Mouse (Mus musculus): ENCODE data around the gene Oas1g. TPM values are rescaled to one million over a fixed set of nuclear protein-coding genes. Genes with fewer than 3 reads are reported as not detected.
"Not testable (repeated sequence)": the region's sequence is repeated elsewhere in the genome, so short reads cannot be mapped to it uniquely, and the experiment has no call there.

Oas1g gene
- polyA plus RNA-seq (2015; fragmentation: Nextera tagmentation; extraction: Ambion mirVana), result 0.46 and 0.58 TPM in 2 replicates

DNA sequence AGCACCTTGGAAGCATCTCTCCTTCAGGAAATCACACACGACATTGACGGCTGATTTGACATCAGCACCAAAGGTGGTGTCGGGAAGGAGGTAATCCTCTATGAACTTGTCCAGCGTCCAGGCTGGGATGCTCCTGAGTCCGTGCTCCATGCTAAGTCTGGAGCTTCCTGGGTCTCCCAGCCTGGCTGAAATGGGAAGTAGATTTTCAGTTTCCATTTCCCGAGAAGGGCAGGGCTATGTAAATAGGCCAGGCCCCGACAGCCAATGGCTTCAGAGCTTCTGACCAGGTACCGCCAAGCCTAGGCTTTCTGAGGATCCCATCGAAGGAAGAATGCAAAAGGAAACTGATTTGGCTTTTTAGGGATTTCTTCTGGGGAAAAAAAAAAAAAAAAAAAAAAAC lies at the start of gene Oas1g:
Gene Oas1g, minus strand, starts transcription at position 201 of the 400 bp plus-strand sequence.
- H3K36me3 ChIP-seq (ENCODE audit: insufficient read depth, low read length); H3K9ac ChIP-seq (replicated peaks; ENCODE audit: low read length); H3K4me3 ChIP-seq (ENCODE audit: low read length); H3K4me1 ChIP-seq (ENCODE audit: insufficient read depth, low read length); ATAC-seq (ENCODE audit: low FRiP score, low TSS enrichment); H3K9me3 ChIP-seq (ENCODE audit: low read length); H3K27ac ChIP-seq (ENCODE audit: low read length); H3K4me2 ChIP-seq (replicated peaks; ENCODE audit: low read depth, low read length); H3K27me3 ChIP-seq (ENCODE audit: insufficient read depth, low read length): not testable (repeated sequence)
- 15% methylated on average over 5 of the region's 9 CpGs for WGBS

DNA sequence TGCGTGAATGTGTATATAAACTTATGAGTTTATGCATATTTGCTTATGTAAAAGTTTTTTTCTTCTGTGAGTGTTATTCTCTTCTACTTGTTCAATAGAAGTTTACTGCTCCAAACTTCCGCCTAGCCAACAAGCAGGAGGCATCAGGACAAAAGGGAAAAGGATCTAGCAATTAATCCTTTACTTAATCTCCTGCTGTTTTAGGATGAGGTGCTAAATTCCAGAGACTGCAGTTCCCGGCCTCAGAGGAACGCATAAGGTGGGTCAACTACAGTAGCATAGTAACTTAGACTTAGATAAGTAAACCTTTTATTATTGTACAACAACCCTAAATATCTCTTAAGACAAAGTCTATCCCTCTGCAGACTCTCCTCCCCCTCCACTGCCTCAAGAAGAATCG lies 46.6 kb upstream of the Oas1g start:
- no peaks in the 10 kb centered on the region for H3K9me3 ChIP-seq (ENCODE audit: low read length)
- H3K27me3 ChIP-seq (ENCODE audit: insufficient read depth, low read length), result no peaks in the 10 kb centered on the region
- no peaks in the 10 kb centered on the region for H3K4me1 ChIP-seq (ENCODE audit: insufficient read depth, low read length)
- no peak overlapping the region for H3K9ac ChIP-seq (replicated peaks; ENCODE audit: low read length)
- no peaks in the 10 kb centered on the region for H3K36me3 ChIP-seq (ENCODE audit: insufficient read depth, low read length)
- no peak overlapping the region for H3K4me3 ChIP-seq (ENCODE audit: low read length)
- ATAC-seq (ENCODE audit: low FRiP score, low TSS enrichment), result no peak
- no peak overlapping the region for H3K27ac ChIP-seq (ENCODE audit: low read length)
- no peak overlapping the region for H3K4me2 ChIP-seq (replicated peaks; ENCODE audit: low read depth, low read length)
- WGBS, result 19% methylated on average over 4 of the region's 5 CpGs

DNA sequence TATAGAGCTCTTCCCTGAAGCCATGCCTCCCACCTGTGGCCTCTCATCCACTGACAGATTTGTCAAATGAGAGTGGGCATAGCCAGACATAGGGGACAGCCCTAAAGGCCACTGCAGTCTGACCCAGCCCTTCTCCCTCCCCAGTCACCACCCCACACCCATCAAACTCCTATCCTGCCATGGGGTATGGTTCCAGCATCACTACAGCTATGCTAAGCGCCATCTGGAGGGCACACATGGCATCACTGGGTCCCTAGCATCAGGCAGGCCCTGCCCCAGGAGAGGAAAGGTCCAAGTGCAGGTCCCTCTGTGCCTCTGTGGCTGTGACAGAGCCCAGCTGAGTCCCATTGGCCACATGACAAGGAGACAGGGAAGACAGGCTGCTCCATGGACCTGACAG lies 39.6 kb upstream of the Oas1g start:
- WGBS, result 13% methylated on average over 1 of the region's 1 CpGs
- no peak overlapping the region for H3K4me3 ChIP-seq (ENCODE audit: low read length)
- H3K27me3 ChIP-seq (ENCODE audit: insufficient read depth, low read length), result no peaks in the 10 kb centered on the region
- no peak overlapping the region for H3K4me2 ChIP-seq (replicated peaks; ENCODE audit: low read depth, low read length)
- H3K4me1 ChIP-seq (ENCODE audit: insufficient read depth, low read length), result no peaks in the 10 kb centered on the region
- no peaks in the 10 kb centered on the region for H3K36me3 ChIP-seq (ENCODE audit: insufficient read depth, low read length)
- H3K27ac ChIP-seq (ENCODE audit: low read length), result no peak overlapping the region
- H3K9me3 ChIP-seq (ENCODE audit: low read length), result no peaks in the 10 kb centered on the region
- no peak overlapping the region for H3K9ac ChIP-seq (replicated peaks; ENCODE audit: low read length)
- ATAC-seq (ENCODE audit: low FRiP score, low TSS enrichment), result no peak

DNA sequence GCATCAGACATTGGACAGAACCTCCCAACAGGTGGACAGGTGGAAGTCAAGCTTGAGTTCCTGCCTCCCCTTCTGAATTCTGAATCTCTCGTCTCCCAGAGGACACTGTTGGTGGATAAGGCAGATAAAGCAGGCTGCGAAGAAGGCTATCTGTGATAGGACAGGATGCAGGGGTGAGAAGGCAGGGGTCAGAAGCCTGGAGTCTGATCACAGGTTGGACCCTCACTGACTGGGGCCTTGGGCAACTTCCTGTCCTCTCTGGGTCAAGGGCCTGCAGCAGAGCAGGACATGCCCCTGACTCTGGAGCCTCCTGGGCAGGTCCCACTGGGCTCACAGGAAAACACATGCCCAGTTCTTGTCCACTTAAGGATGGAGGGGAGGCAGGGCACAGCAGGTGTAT lies 38.9 kb upstream of the Oas1g start:
- not testable (repeated sequence) for H3K27me3 ChIP-seq (ENCODE audit: insufficient read depth, low read length); H3K4me1 ChIP-seq (ENCODE audit: insufficient read depth, low read length); ATAC-seq (ENCODE audit: low FRiP score, low TSS enrichment); H3K9ac ChIP-seq (replicated peaks; ENCODE audit: low read length); H3K36me3 ChIP-seq (ENCODE audit: insufficient read depth, low read length); H3K9me3 ChIP-seq (ENCODE audit: low read length); H3K27ac ChIP-seq (ENCODE audit: low read length); H3K4me2 ChIP-seq (replicated peaks; ENCODE audit: low read depth, low read length); H3K4me3 ChIP-seq (ENCODE audit: low read length)
- 58% methylated on average over 2 of the region's 2 CpGs for WGBS

DNA sequence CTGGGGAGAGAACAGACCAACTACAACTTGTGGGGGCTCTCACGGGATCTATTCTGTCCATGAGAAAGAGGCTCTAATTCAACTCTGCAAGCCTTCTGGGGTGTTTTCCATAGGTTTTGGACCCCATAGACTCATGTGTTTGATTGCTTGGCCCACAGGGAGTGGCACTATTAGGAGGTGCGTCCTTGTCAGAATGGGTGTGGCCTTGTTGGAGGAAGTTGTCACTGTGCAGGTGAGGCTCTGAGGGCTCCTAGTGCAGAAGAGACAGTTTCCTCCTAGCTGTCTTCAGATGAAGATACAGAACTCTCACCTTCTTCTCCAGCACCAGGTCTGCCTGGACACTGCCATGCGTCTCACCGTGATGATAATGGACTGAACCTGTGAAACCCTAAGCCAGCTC lies 37.1 kb upstream of the Oas1g start:
- H3K27ac ChIP-seq (ENCODE audit: low read length); H3K4me1 ChIP-seq (ENCODE audit: insufficient read depth, low read length); H3K4me3 ChIP-seq (ENCODE audit: low read length); H3K4me2 ChIP-seq (replicated peaks; ENCODE audit: low read depth, low read length); H3K9ac ChIP-seq (replicated peaks; ENCODE audit: low read length); ATAC-seq (ENCODE audit: low FRiP score, low TSS enrichment); H3K36me3 ChIP-seq (ENCODE audit: insufficient read depth, low read length); H3K9me3 ChIP-seq (ENCODE audit: low read length); H3K27me3 ChIP-seq (ENCODE audit: insufficient read depth, low read length): not testable (repeated sequence)
- 66% methylated on average over 4 of the region's 4 CpGs for WGBS

DNA sequence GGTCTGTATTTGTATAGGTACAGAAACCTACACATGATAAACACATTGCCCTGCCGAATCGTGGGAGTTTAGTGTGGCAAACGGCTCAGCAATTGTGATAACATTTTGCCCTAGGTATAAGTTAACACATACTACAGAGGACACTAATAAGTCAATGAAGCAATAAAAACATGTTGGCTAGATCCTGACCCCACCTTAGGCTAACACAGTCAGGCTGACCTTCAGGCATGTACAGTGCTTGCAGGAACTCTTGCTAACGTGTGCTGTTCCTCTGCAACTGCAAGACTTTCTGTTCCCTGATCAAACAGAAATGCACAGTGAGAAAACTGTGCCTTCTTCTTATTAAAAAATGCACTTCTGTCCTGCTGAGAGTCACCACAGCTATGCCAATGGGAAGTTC lies 36.6 kb upstream of the Oas1g start:
- no peak overlapping the region for H3K9ac ChIP-seq (replicated peaks; ENCODE audit: low read length)
- H3K4me1 ChIP-seq (ENCODE audit: insufficient read depth, low read length), result no peaks in the 10 kb centered on the region
- WGBS, result 56% methylated on average over 4 of the region's 4 CpGs
- no peak overlapping the region for H3K4me3 ChIP-seq (ENCODE audit: low read length)
- no peaks in the 10 kb centered on the region for H3K9me3 ChIP-seq (ENCODE audit: low read length)
- no peak for ATAC-seq (ENCODE audit: low FRiP score, low TSS enrichment)
- no peak overlapping the region for H3K4me2 ChIP-seq (replicated peaks; ENCODE audit: low read depth, low read length)
- H3K27me3 ChIP-seq (ENCODE audit: insufficient read depth, low read length), result no peaks in the 10 kb centered on the region
- no peaks in the 10 kb centered on the region for H3K36me3 ChIP-seq (ENCODE audit: insufficient read depth, low read length)
- no peak overlapping the region for H3K27ac ChIP-seq (ENCODE audit: low read length)

DNA sequence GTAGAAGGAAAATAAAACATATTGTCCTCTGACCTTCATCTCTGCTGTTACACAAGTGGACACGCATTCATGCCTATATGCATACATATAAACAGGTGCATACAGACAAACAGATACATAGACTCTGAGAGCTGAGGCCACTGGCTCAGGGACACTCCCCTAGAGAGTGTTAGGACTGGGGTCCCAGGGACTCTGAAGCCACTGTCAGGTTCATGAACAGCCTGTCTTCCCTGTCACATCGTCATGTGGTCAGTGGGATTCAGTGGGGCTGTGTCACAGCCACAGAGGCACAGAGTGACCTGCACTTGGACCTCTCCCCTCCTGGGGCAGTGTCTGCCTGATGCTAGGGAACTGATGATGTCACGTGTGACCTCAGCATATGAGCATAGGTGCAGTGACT lies 32.9 kb upstream of the Oas1g start:
- H3K36me3 ChIP-seq (ENCODE audit: insufficient read depth, low read length), result no peaks in the 10 kb centered on the region
- ATAC-seq (ENCODE audit: low FRiP score, low TSS enrichment), result no peak
- H3K27ac ChIP-seq (ENCODE audit: low read length), result no peak overlapping the region
- no peak overlapping the region for H3K9ac ChIP-seq (replicated peaks; ENCODE audit: low read length)
- no peaks in the 10 kb centered on the region for H3K27me3 ChIP-seq (ENCODE audit: insufficient read depth, low read length)
- H3K4me1 ChIP-seq (ENCODE audit: insufficient read depth, low read length), result no peaks in the 10 kb centered on the region
- H3K4me3 ChIP-seq (ENCODE audit: low read length), result no peak overlapping the region
- 83% methylated on average over 3 of the region's 3 CpGs for WGBS
- no peak overlapping the region for H3K4me2 ChIP-seq (replicated peaks; ENCODE audit: low read depth, low read length)
- H3K9me3 ChIP-seq (ENCODE audit: low read length), result no peaks in the 10 kb centered on the region

DNA sequence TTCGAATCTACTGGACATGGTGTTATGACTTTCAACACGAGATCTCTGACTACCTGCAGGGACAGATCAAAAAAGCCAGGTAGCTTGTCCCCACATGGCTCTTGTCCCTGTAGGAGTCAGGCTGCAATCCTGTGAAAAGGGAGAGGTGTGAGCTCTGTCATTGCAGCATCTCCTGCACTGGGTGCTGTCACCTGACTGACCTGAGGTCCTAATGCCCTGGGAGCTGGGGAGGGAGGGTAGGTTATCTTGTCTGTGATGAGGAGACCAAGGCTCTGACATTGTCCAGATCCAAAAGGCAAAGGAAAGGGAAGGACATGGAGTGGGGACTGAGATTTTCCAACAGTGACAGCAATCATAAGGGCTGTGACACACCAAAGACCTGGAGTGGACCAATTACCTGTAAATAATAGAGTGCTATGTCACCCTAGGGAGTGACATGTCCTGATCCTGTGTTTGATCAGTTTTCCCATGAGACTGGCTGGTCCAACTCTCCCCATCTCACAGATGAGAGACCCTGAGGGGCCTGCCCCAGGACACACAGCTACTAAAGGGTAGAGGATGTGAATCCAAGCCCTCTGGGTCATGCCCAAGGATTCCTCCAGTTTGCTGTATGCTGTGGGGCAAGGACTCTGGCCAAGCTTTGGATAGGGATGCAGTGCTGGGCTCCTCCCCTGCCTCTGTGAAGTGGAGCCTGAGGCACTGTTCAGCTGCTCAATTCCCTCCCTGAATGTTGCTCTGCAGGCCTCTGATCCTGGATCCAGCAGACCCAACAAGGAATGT lies 31.9 kb upstream of the Oas1g start:
- H3K36me3 ChIP-seq (ENCODE audit: insufficient read depth, low read length); H3K9ac ChIP-seq (replicated peaks; ENCODE audit: low read length); H3K9me3 ChIP-seq (ENCODE audit: low read length); H3K4me2 ChIP-seq (replicated peaks; ENCODE audit: low read depth, low read length); H3K27ac ChIP-seq (ENCODE audit: low read length); H3K27me3 ChIP-seq (ENCODE audit: insufficient read depth, low read length); ATAC-seq (ENCODE audit: low FRiP score, low TSS enrichment); H3K4me3 ChIP-seq (ENCODE audit: low read length); H3K4me1 ChIP-seq (ENCODE audit: insufficient read depth, low read length): not testable (repeated sequence)
- 62% methylated on average over 2 of the region's 2 CpGs for WGBS

DNA sequence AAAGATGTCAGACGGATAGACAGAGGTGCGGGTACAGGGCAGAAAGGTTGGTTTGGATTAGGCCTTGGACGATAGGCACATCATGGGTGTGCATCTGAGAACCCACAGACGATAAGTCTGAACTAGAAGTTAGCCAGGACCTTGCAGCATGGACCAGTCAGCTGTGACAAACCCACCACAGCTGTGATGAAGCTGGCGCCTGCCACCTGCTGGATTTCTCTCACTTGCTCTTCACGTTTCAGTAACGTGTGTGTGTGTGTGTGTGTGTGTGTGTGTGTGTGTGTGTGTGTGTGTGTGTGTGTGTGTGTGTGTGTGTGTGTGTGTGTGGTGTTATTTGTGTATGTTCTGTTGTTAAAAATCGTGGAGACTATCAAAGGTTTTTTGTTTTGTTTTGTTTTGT lies 26.8 kb upstream of the Oas1g start, which contains the start of gene Oas1d:
Gene Oas1d, plus strand, starts transcription at position 333 of the 400 bp plus-strand sequence.
- H3K4me3 ChIP-seq (ENCODE audit: low read length), result not testable (repeated sequence)
- 42% methylated on average over 8 of the region's 8 CpGs for WGBS

DNA sequence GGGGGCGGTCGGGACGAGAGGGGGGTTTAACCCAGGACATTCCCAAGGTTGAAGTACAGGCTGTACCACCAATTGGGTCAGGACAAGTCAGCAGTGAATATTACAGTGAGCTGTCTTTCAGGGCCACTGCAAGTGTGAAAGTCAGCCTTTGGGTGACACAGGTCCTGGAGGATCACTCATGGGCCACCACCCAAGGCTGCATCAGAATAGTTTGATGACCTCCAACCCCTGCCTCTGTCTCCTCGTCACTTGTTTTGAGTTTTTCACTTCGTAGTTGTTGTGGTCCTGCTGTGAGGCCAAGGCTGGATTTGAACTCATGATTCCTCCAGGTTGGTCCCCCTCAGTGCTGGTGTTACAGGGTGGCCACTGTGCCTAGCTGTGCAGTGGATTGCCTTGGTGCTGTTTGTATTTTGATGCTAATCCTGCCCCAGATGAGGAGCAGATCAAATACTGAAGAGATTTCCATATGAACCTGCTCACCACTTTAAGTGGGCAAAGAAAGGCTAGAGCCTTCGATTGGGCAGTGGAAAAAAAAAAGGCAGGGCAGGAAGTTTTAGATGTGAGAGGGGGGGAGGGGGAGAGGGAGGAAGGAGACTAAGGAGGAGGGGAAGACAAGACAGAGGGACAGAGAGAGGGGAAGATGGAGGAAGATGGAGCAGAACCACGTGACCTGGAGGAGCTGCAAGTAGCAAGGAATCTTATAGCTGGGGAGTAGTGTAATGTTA lies 20.9 kb upstream of the Oas1g start:
- WGBS, result 40% methylated on average over 7 of the region's 7 CpGs
- H3K4me2 ChIP-seq (replicated peaks; ENCODE audit: low read depth, low read length), result no peak overlapping the region
- H3K27me3 ChIP-seq (ENCODE audit: insufficient read depth, low read length), result no peaks in the 10 kb centered on the region
- H3K9ac ChIP-seq (replicated peaks; ENCODE audit: low read length), result no peak overlapping the region
- no peak overlapping the region for H3K4me3 ChIP-seq (ENCODE audit: low read length)
- ATAC-seq (ENCODE audit: low FRiP score, low TSS enrichment), result no peak
- no peaks in the 10 kb centered on the region for H3K9me3 ChIP-seq (ENCODE audit: low read length)
- no peaks in the 10 kb centered on the region for H3K4me1 ChIP-seq (ENCODE audit: insufficient read depth, low read length)
- H3K27ac ChIP-seq (ENCODE audit: low read length), result no peak overlapping the region
- H3K36me3 ChIP-seq (ENCODE audit: insufficient read depth, low read length), result no peaks in the 10 kb centered on the region

More for the DNA sequence above, 26.8 kb upstream of the Oas1g start, which contains the start of gene Oas1d:
- ATAC-seq (ENCODE audit: low FRiP score, low TSS enrichment); H3K9me3 ChIP-seq (ENCODE audit: low read length); H3K27me3 ChIP-seq (ENCODE audit: insufficient read depth, low read length); H3K36me3 ChIP-seq (ENCODE audit: insufficient read depth, low read length); H3K4me1 ChIP-seq (ENCODE audit: insufficient read depth, low read length); H3K9ac ChIP-seq (replicated peaks; ENCODE audit: low read length); H3K27ac ChIP-seq (ENCODE audit: low read length); H3K4me2 ChIP-seq (replicated peaks; ENCODE audit: low read depth, low read length): not testable (repeated sequence)

Measured in kidney, embryonic 16.5 days (tissue).